ENCODE assay signal across 9 mouse cellular contexts in genomic region chrX:142806620-142807061, GRCm38 (mm10).
A peak's percentile ranks its signal among the peaks of the same experiment; 100 is the strongest.
DNase-seq lines count a peak whose midpoint lies in the region; TF ChIP-seq lines count a peak whose summit lies in the region.
"Had no signal": no experiment of that assay in that cellular context is flagged by ENCODE, and none has a peak within 500 bp of the region (broad histone marks: within the 10 kb centered on the region; RNA-seq: fewer than 3 reads in every experiment).

No protein-coding gene starts in this region.

- H3K36me3 ChIP-seq in heart, adult 2 months (ENCODE audit: control insufficient read depth, insufficient read depth, low read length): no peaks in the 10 kb centered on the region
- H3K36me3 ChIP-seq in heart, embryonic 10.5 days: no peaks in the 10 kb centered on the region; the same call in 1 of the 2 replicates
- no peaks in the 10 kb centered on the region for H3K36me3 ChIP-seq in E14TG2a.4 (ENCODE audit: insufficient read depth, low read length)
- no peaks in the 10 kb centered on the region for H3K36me3 ChIP-seq in kidney, adult 2 months (ENCODE audit: control insufficient read depth, insufficient read depth, low read length)

- no peak for TF ChIP-seq EP300 in heart, adult 2 months (IDR thresholded peaks at IDR 0.05; ENCODE audit: insufficient read depth, low read depth, low read length)

- TF ChIP-seq CTCF in heart, adult 2 months (IDR thresholded peaks at IDR 0.05): peak; percentile 58
- TF ChIP-seq CTCF in E14TG2a.4 (conservative IDR thresholded peaks at IDR 0.05; ENCODE audit: low read length): peak; percentile 26
- peak; percentile 59 for TF ChIP-seq CTCF in cerebellum, adult 2 months (IDR thresholded peaks at IDR 0.05; ENCODE audit: borderline replicate concordance, insufficient read depth, low read depth, low read length)
- TF ChIP-seq CTCF in kidney, adult 2 months (conservative IDR thresholded peaks at IDR 0.05; ENCODE audit: insufficient read depth, insufficient read length, low read depth, low read length): peak; percentile 39

- H3K27me3 ChIP-seq in heart, adult 2 months (ENCODE audit: control insufficient read depth, insufficient read depth, low read length): no peaks in the 10 kb centered on the region
- H3K27me3 ChIP-seq in heart, embryonic 10.5 days (ENCODE audit: insufficient read depth, poor library complexity, severe bottlenecking): no peaks in the 10 kb centered on the region
- H3K27me3 ChIP-seq in E14TG2a.4 (ENCODE audit: insufficient read depth, low read length): no peaks in the 10 kb centered on the region
- no peaks in the 10 kb centered on the region for H3K27me3 ChIP-seq in cerebellum, adult 2 months (ENCODE audit: control insufficient read depth, insufficient read depth, low read length)
- H3K27me3 ChIP-seq in kidney, adult 2 months (replicated peaks; ENCODE audit: control insufficient read depth, insufficient read depth, low read length): no peaks in the 10 kb centered on the region

- H3K27ac ChIP-seq in heart, adult 2 months: no peak overlapping the region
- H3K27ac ChIP-seq in heart, embryonic 10.5 days: no peak overlapping the region
- H3K27ac ChIP-seq in cerebellum, adult 2 months (ENCODE audit: insufficient read depth, low read length): no peak overlapping the region
- peak overlapping the region; percentile 12; the same call in 1 of the 2 replicates for H3K27ac ChIP-seq in kidney, adult 2 months (ENCODE audit: insufficient read depth, low read depth, low read length)

- no peak for TF ChIP-seq POLR2A in heart, adult 2 months (IDR thresholded peaks at IDR 0.05; ENCODE audit: insufficient read depth, low read depth, low read length)
- no peak for TF ChIP-seq POLR2A in cerebellum, adult 2 months (IDR thresholded peaks at IDR 0.05; ENCODE audit: borderline replicate concordance, insufficient read depth, low read length)
- no peak for TF ChIP-seq POLR2A in kidney, adult 2 months (IDR thresholded peaks at IDR 0.05; ENCODE audit: low read depth, low read length)

- 30% methylated on average over 10 of the region's 10 CpGs for WGBS in heart, adult 2 months
- WGBS in heart, embryonic 10.5 days: 37% methylated on average over 10 of the region's 10 CpGs
- WGBS in cerebellum, adult 2 months: 7% methylated on average over 10 of the region's 10 CpGs
- 23% methylated on average over 10 of the region's 10 CpGs for WGBS in kidney, adult 2 months

- H3K79me2 ChIP-seq in heart, adult 2 months (replicated peaks; ENCODE audit: control insufficient read depth, insufficient read depth, low read length): no peaks in the 10 kb centered on the region

- H3K4me3 ChIP-seq in heart, adult 2 months: no peak overlapping the region
- H3K4me3 ChIP-seq in heart, embryonic 10.5 days: no peak overlapping the region
- H3K4me3 ChIP-seq in E14TG2a.4 (replicated peaks; ENCODE audit: low read length): 0 out of 2 replicates have a peak overlapping the region, but pooled peaks have one; percentile 4
- no peak overlapping the region for H3K4me3 ChIP-seq in cerebellum, adult 2 months (replicated peaks; ENCODE audit: insufficient read depth, low read depth, low read length)
- peak overlapping the region; percentile 1; the same call in 1 of the 2 replicates for H3K4me3 ChIP-seq in kidney, adult 2 months (ENCODE audit: insufficient read depth, low read depth, low read length)
- H3K4me3 ChIP-seq: megakaryocyte, embryonic 14.5 days had no signal

- H3K9ac ChIP-seq in heart, adult 2 months (ENCODE audit: low read depth, low read length): no peak overlapping the region

- peaks cover 2% of the 10 kb centered on the region for H3K4me1 ChIP-seq in heart, adult 2 months (ENCODE audit: control insufficient read depth, insufficient read depth, low read length)
- 0 out of 2 replicates have a peak, but pooled peaks cover 3% of the 10 kb centered on the region for H3K4me1 ChIP-seq in heart, embryonic 10.5 days
- H3K4me1 ChIP-seq in E14TG2a.4 (replicated peaks; ENCODE audit: low read depth, low read length): no peaks in the 10 kb centered on the region; the same call in 1 of the 2 replicates
- H3K4me1 ChIP-seq in cerebellum, adult 2 months (ENCODE audit: control insufficient read depth, insufficient read depth, low read length): peaks cover 3% of the 10 kb centered on the region; the same call in 1 of the 2 replicates
- H3K4me1 ChIP-seq in kidney, adult 2 months (ENCODE audit: control insufficient read depth, insufficient read depth, low read length): no peaks in the 10 kb centered on the region

- intact Hi-C loops in heart, adult 2 months (cut with DNase I): loop anchor here (5.0 kb wide), 1 partner anchor 429 kb away; no protein-coding TSS in a partner anchor

- no peaks in the 10 kb centered on the region for H3K9me3 ChIP-seq in heart, embryonic 10.5 days
- H3K9me3 ChIP-seq in E14TG2a.4 (ENCODE audit: low read length): no peaks in the 10 kb centered on the region
- H3K9me3 ChIP-seq: megakaryocyte, embryonic 14.5 days had no signal

- peak in 1 of 2 experiments; percentile 40 for DNase-seq in heart, adult 2 months
- DNase-seq in heart, embryonic 10.5 days (ENCODE audit: low spot score): no peak
- DNase-seq in cerebellum, adult 2 months: peak; percentile 47 to 57
- DNase-seq in kidney, adult 2 months: peak; percentile 32
- DNase-seq in lung, postnatal 25 days (ENCODE audit: low spot score): peak; percentile 47
- DNase-seq in ovary, adult 18-20 months (ENCODE audit: low spot score): no peak
- no peak for DNase-seq in spleen, postnatal 4 days (ENCODE audit: low spot score in 2 of 2)

Comparison
In these comparisons a context has a peak if more than half of its experiments do, and no peak if none do; other contexts are left out.
1. DNase-seq: peak in cerebellum, adult 2 months (2 of 2), kidney, adult 2 months (single experiment) and lung, postnatal 25 days (single experiment); none in heart, embryonic 10.5 days (single experiment), ovary, adult 18-20 months (single experiment) and spleen, postnatal 4 days (0 of 2).
2. H3K4me3 ChIP-seq: peak in E14TG2a.4 (single experiment) and kidney, adult 2 months (single experiment); none in heart, adult 2 months (single experiment), heart, embryonic 10.5 days (single experiment) and cerebellum, adult 2 months (single experiment).
3. Peak in every context shown above with its lines, with median percentiles within 50 percentile points of each other: CTCF ChIP-seq.